Mouse (Mus musculus): ENCODE results near the gene Epha6. TPM values are rescaled to one million over a fixed set of nuclear protein-coding genes. Genes with fewer than 3 reads are reported as not detected.
"Not testable (repeated sequence)": the region's sequence is repeated elsewhere in the genome, so short reads cannot be mapped to it uniquely, and the experiment has no call there.

Gene Epha6
- polyA plus RNA-seq, 1 experiment from 2014 or later = not detected

DNA sequence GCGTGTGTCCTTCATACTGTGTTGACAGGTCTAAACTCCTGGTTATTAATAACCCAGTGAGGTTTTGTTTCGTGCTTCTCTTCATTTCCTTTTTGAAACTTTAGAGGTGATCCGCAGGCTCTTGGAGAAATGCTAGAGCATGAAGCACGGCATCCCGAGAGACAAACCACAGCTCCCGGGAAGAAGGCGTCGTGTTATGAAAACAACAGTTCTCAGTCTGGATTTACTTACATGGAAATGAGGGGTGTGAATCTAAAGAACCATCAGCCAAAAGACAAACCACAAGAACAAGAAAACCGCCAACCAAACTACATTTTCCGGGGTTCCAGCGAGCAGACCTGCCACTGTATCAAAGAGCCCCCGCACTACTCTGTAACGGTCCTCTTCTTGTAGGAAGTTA lies 775.7 kb downstream of the Epha6 start:
- TF ChIP-seq EP300 (IDR thresholded peaks at IDR 0.05) (no peak), CTCF (IDR thresholded peaks at IDR 0.05) (no peak)
- WGBS = 83% methylated on average over 13 of the region's 13 CpGs
- ATAC-seq = no peak

GRCm38 (mm10) chr16:59799790-59800189 lies 805.5 kb downstream of the Epha6 start:
- ATAC-seq; H3K36me3 ChIP-seq (ENCODE audit: insufficient read depth, low read length); H3K4me2 ChIP-seq (replicated peaks; ENCODE audit: low read depth, low read length); H3K9me3 ChIP-seq (ENCODE audit: low read length); H3K4me1 ChIP-seq (ENCODE audit: insufficient read depth, low read depth, low read length); H3K27ac ChIP-seq (ENCODE audit: low read length); H3K9ac ChIP-seq (replicated peaks; ENCODE audit: low read depth); H3K27me3 ChIP-seq (replicated peaks; ENCODE audit: insufficient read depth, low read length); DNase-seq (ENCODE audit: low spot score); H3K4me3 ChIP-seq (ENCODE audit: low read depth, low read length): not testable (repeated sequence)
- WGBS = 53% methylated on average over 4 of the region's 4 CpGs

More for the DNA sequence above, 775.7 kb downstream of the Epha6 start:
- no peaks in the 10 kb centered on the region for H3K9me3 ChIP-seq (ENCODE audit: low read length)
- H3K4me3 ChIP-seq (ENCODE audit: low read depth, low read length) = no peak overlapping the region
- no peaks in the 10 kb centered on the region for H3K4me1 ChIP-seq (ENCODE audit: insufficient read depth, low read depth, low read length)
- no peak overlapping the region for H3K9ac ChIP-seq (replicated peaks; ENCODE audit: low read depth)
- H3K4me2 ChIP-seq (replicated peaks; ENCODE audit: low read depth, low read length) = no peak overlapping the region
- no peak for DNase-seq (ENCODE audit: low spot score)
- H3K27me3 ChIP-seq (replicated peaks; ENCODE audit: insufficient read depth, low read length) = no peaks in the 10 kb centered on the region
- no peak overlapping the region for H3K27ac ChIP-seq (ENCODE audit: low read length)
- no peaks in the 10 kb centered on the region for H3K36me3 ChIP-seq (ENCODE audit: insufficient read depth, low read length)

DNA sequence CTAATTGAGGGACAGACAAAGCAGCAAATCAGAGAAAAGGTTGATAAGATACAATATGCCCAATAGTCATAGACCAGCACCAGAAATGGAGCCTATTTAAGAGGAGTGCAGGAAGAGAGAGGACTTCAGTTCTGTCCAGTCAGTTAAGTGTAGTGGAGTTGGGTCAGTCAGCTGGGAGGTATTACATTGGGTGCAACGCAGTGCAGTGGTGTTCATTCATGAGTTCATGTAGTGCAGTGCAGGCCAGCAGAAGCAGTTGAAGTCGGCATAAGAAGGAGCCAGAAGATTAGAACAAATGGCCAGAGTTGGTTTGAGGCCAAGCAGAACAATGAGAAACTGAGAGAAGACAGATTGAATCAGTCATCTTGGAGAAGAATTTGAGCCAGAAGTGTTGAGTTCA lies 833.0 kb downstream of the Epha6 start:
- no peaks in the 10 kb centered on the region for H3K4me1 ChIP-seq (ENCODE audit: insufficient read depth, low read depth, low read length)
- no peak overlapping the region for H3K4me3 ChIP-seq (ENCODE audit: low read depth, low read length)
- ATAC-seq (no peak), DNase-seq (ENCODE audit: low spot score) (no peak)
- 54% methylated on average over 2 of the region's 2 CpGs for WGBS
- H3K27me3 ChIP-seq (replicated peaks; ENCODE audit: insufficient read depth, low read length) = no peaks in the 10 kb centered on the region
- H3K36me3 ChIP-seq (ENCODE audit: insufficient read depth, low read length) = no peaks in the 10 kb centered on the region
- no peak for TF ChIP-seq CTCF (IDR thresholded peaks at IDR 0.05)
- no peak for TF ChIP-seq EP300 (IDR thresholded peaks at IDR 0.05)
- no peak overlapping the region for H3K27ac ChIP-seq (ENCODE audit: low read length)
- H3K9ac ChIP-seq (replicated peaks; ENCODE audit: low read depth) = no peak overlapping the region
- H3K4me2 ChIP-seq (replicated peaks; ENCODE audit: low read depth, low read length) = no peak overlapping the region
- no peaks in the 10 kb centered on the region for H3K9me3 ChIP-seq (ENCODE audit: low read length)

- WGBS = 98% methylated on average over 1 of the region's 1 CpGs
- DNase-seq (ENCODE audit: low spot score) (no peak), ATAC-seq (no peak)
- Histone ChIP-seq H3K27ac (ENCODE audit: low read length) (no peak overlapping the region), H3K9ac (replicated peaks; ENCODE audit: low read depth) (no peak overlapping the region), H3K4me1 (ENCODE audit: insufficient read depth, low read depth, low read length) (no peaks in the 10 kb centered on the region), H3K36me3 (ENCODE audit: insufficient read depth, low read length) (no peaks in the 10 kb centered on the region), H3K9me3 (ENCODE audit: low read length) (no peaks in the 10 kb centered on the region), H3K4me3 (ENCODE audit: low read depth, low read length) (no peak overlapping the region), H3K4me2 (replicated peaks; ENCODE audit: low read depth, low read length) (no peak overlapping the region), H3K27me3 (replicated peaks; ENCODE audit: insufficient read depth, low read length) (no peaks in the 10 kb centered on the region)
- no peak for TF ChIP-seq EP300 (IDR thresholded peaks at IDR 0.05)
- TF ChIP-seq CTCF (IDR thresholded peaks at IDR 0.05) = no peak
These were observed 834.9 kb downstream of the Epha6 start for GRCm38 (mm10) chr16:59770421-59770820.

GRCm38 (mm10) chr16:59769936-59770335 lies 835.4 kb downstream of the Epha6 start:
- H3K9ac ChIP-seq (replicated peaks; ENCODE audit: low read depth) = no peak overlapping the region
- H3K36me3 ChIP-seq (ENCODE audit: insufficient read depth, low read length) = no peaks in the 10 kb centered on the region
- no peaks in the 10 kb centered on the region for H3K9me3 ChIP-seq (ENCODE audit: low read length)
- DNase-seq (ENCODE audit: low spot score) = no peak
- no peak overlapping the region for H3K4me2 ChIP-seq (replicated peaks; ENCODE audit: low read depth, low read length)
- H3K27ac ChIP-seq (ENCODE audit: low read length) = no peak overlapping the region
- TF ChIP-seq CTCF (IDR thresholded peaks at IDR 0.05) (no peak), EP300 (IDR thresholded peaks at IDR 0.05) (no peak)
- H3K27me3 ChIP-seq (replicated peaks; ENCODE audit: insufficient read depth, low read length) = no peaks in the 10 kb centered on the region
- WGBS = 85% methylated on average over 7 of the region's 7 CpGs
- ATAC-seq = no peak
- no peaks in the 10 kb centered on the region for H3K4me1 ChIP-seq (ENCODE audit: insufficient read depth, low read depth, low read length)
- H3K4me3 ChIP-seq (ENCODE audit: low read depth, low read length) = no peak overlapping the region

DNA sequence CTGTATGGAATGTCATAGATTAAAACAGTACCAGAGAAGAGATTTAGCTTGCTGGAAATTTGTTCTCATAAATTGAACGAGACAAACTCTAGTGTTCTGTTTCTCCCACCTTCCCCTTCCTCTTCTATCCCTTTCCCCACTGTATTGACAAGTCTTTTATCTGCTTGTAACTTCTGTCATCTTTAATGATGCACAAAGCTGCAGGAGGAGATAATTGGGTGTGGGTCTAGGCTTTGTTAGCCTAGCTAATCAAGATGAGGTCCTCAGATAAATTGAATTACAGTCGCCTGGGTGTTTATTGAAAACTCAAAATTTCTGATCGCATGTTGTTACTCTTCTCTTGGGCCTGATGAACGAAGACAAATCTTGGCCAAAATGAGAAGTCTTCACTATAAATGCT lies 844.5 kb downstream of the Epha6 start:
- DNase-seq (ENCODE audit: low spot score) (no peak), ATAC-seq (no peak)
- no peak overlapping the region for H3K9ac ChIP-seq (replicated peaks; ENCODE audit: low read depth)
- no peaks in the 10 kb centered on the region for H3K36me3 ChIP-seq (ENCODE audit: insufficient read depth, low read length)
- TF ChIP-seq EP300 (IDR thresholded peaks at IDR 0.05) (no peak), CTCF (IDR thresholded peaks at IDR 0.05) (no peak)
- H3K27me3 ChIP-seq (replicated peaks; ENCODE audit: insufficient read depth, low read length) = no peaks in the 10 kb centered on the region
- H3K4me3 ChIP-seq (ENCODE audit: low read depth, low read length) = no peak overlapping the region
- no peak overlapping the region for H3K27ac ChIP-seq (ENCODE audit: low read length)
- H3K4me2 ChIP-seq (replicated peaks; ENCODE audit: low read depth, low read length) = no peak overlapping the region
- H3K9me3 ChIP-seq (ENCODE audit: low read length) = no peaks in the 10 kb centered on the region
- no peaks in the 10 kb centered on the region for H3K4me1 ChIP-seq (ENCODE audit: insufficient read depth, low read depth, low read length)
- 72% methylated on average over 4 of the region's 4 CpGs for WGBS

- Histone ChIP-seq H3K27ac (ENCODE audit: low read length) (no peak overlapping the region), H3K4me3 (ENCODE audit: low read depth, low read length) (no peak overlapping the region), H3K36me3 (ENCODE audit: insufficient read depth, low read length) (no peaks in the 10 kb centered on the region), H3K27me3 (replicated peaks; ENCODE audit: insufficient read depth, low read length) (no peaks in the 10 kb centered on the region), H3K4me1 (ENCODE audit: insufficient read depth, low read depth, low read length) (no peaks in the 10 kb centered on the region), H3K4me2 (replicated peaks; ENCODE audit: low read depth, low read length) (no peak overlapping the region), H3K9me3 (ENCODE audit: low read length) (no peaks in the 10 kb centered on the region), H3K9ac (replicated peaks; ENCODE audit: low read depth) (no peak overlapping the region)
- DNase-seq (ENCODE audit: low spot score) (no peak), ATAC-seq (no peak)
- WGBS = 57% methylated on average over 4 of the region's 4 CpGs
- TF ChIP-seq CTCF (IDR thresholded peaks at IDR 0.05) (no peak), EP300 (IDR thresholded peaks at IDR 0.05) (no peak)
These were observed 854.4 kb downstream of the Epha6 start for GRCm38 (mm10) chr16:59750905-59751304.

All from lung, postnatal 0 days (tissue).